Mouse (Mus musculus): ENCODE measurements around the gene Gm28374.

Gm28374 gene

DNA sequence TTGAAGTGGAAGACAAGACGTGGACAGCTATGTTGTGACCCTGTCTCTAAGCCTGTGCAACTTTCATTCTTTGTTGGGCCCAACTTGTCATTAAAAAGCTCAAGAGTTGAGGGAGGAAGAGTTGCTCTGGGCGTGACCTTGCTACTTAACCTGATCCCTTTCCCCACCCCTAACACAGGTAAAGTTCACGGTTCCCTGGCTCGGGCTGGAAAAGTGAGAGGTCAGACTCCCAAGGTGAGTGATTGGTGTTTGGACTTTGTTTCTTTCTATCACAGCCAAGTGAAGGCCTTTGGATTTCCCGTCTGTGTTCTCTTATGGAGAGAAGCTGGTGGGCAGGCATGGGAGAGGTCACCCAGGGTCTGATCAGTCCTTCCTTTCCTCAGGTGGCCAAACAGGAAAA, 23.1 kb downstream of the Gm28374 start:
- in situ Hi-C loops (cut with MboI, MseI), result no loop called here

DNA sequence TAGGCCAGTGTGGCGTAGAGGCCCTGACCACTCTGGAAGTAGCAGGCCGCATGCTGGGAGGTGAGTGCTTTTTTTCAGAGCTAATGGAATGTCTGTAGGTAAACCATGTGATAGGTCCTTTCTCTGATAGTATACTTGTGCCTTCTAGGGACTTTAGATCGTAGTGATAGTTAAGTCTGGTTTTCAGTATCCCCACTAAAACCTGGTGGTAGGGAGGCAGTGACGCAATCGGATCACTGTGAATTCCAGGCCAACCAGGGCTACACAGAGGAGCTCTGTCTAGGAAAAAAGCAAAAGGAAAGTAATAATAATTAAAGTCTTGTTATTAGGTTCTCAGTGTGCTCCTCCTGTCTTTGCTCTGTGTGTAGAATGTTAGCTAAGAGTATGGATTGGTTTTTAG, 23.5 kb downstream of the Gm28374 start:
- in situ Hi-C loops (cut with MboI, MseI), result no loop called here

DNA sequence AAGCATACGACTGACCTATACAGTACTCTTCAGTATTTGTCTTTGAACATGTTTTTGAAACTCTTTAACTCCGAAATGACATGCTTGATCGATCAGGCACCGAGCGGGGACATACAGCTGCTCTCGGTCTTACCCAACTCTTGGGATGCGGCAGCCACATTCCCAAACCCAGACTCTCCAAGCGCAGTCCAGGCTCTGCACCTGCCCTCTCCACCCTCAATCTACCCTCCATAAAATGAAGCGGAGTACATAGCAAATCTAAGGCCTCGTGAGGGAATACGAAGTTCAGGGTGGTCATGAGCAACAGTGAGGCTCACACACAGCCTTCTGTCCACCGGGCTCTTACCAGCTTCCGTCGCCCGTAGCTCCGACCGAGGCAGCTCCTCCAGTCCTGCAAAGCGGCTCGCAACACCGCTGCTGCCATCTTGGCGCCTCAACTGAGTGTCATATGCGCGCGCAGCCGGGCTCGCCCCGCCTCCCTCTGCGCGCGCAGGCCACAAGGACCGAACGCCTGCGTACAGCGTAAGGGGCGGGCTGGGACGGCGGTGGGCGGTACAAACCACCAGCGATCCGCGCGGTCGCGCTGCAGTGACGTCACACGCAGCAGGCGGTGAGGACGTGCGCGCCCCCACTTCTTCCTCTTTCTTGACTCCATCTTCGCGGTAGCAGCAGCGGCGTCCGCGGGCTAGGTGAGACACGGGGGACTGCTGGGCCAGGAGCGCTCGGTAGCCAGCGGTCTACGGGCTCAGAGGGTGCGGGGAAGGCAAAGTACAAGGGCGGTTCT, 24.6 kb downstream of the Gm28374 start, which contains the start of the genes Mrpl49 and Fau:
Mrpl49 (minus strand) TSS at position 473 of the 784 bp plus-strand sequence.
Fau (plus strand) TSS at position 532 of the 784 bp plus-strand sequence.
- in situ Hi-C loops (cut with MboI, MseI), result no loop called here

DNA sequence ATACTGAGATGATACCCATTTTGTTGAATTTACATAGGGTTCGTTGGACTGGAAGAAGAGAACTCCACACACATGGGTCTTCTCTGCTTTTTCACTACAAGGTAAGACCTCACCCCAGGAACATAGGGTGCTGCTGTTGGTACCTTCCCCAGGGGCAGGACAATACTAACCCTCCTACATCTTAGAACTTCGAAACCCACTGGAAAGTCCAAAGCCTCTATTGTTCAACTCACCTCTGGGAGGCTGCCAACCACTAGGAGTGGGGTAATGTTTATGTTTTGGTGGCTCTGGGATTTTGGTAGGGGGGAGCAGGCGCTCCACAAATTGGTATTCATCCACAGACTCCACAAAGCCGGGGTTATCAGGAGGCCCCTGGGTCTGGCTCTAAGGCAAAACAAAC, 25.4 kb downstream of the Gm28374 start:
- in situ Hi-C loops (cut with MboI, MseI), result no loop called here

DNA sequence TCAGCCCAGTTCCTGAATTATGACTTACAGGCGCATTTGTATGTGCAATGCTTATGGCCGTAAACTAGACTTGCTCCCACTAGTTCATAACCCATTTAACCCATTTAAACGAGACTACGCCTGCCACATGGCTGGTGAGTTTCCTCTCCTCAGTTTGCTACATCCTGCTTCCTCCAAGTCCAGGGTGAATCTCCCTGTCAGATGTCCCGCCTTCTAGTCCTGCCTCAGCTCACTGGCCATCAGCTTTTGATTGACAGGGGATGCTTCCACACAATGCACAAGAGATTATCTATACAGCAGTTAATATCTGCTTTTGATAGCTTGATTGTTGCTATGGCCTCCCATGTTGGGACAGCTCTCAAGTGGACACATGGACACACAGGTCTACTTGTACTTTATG, 27.8 kb downstream of the Gm28374 start:
- in situ Hi-C loops (cut with MboI, MseI), result no loop called here

DNA sequence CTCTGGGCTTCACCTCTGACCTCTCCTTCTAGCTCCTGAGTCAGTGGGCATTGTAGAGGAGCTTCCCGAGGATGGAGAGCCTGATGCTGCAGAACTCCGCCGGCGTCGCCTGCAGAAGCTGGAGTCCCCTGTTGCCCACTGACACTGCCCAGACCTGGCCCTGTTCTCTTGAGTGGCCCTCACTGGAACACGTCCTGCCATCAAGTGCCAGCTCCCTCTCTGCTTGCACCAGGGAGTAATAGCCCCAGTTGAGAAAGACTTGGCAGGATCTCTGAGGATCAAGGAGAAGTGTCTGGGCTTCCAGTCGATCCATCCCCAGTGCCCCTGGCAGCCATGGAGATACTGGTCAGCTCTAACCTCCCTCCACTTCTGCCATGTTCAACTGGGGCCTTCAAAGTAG, 29.5 kb downstream of the Gm28374 start:
- in situ Hi-C loops (cut with MboI, MseI), result no loop called here

DNA sequence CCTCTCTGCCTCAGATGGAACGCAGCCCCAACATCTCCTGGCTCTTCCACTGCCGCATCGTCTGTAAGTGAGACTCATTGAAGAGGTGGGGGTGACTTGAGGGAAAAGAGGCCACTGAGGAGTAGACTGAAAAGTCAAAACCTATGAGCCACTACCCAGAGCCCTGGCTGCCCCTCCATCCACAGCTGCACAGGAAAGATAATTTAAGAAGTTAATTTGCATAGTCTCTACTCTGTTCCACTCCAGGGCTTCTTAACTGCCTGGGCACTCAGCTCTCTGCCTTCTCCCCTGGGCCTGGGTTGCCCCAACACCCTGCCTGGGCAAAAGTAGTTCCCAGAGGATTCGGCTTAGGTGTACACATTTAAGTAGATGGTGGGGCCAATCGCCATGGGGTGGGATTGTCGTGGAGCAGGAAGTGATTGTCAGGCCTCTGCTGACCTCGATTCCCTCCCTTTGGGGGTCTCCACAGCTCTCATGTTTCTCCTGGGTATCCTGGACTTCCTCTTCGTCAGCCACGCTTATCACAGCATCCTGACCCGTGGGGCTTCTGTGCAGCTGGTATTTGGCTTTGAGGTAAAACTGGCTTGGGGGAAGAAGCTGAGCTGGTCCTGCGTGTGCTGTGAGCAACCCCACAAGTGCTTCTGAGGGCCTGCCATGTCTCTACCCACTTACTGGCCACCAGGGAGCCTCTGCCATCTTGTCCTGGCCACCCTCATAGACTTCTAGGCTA, 33.2 kb downstream of the Gm28374 start:
- in situ Hi-C loops (cut with MboI, MseI), result loop anchor here (5.0 to 10.0 kb wide), 2 partner anchors 33 to 626 kb away; partner anchors contain the start of genes Cdca5, Gm28374, Tmem262 and Zfpl1

DNA sequence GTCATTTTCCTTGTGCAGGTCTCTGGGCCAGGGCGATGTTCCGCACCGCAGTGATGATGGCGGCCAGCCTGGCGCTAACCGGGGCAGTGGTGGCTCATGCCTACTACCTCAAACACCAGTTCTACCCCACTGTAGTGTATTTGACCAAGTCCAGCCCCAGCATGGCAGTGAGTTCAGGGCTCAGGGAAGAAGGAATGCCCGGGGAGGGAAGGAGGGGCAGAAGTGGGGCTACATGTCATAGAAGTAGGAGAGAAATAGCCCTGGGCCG, 34.2 kb downstream of the Gm28374 start:
- in situ Hi-C loops (cut with MboI, MseI), result loop anchor here (5.0 to 10.0 kb wide), 2 partner anchors 34 to 627 kb away; partner anchors contain the start of genes Cdca5, Gm28374, Tmem262 and Zfpl1

DNA sequence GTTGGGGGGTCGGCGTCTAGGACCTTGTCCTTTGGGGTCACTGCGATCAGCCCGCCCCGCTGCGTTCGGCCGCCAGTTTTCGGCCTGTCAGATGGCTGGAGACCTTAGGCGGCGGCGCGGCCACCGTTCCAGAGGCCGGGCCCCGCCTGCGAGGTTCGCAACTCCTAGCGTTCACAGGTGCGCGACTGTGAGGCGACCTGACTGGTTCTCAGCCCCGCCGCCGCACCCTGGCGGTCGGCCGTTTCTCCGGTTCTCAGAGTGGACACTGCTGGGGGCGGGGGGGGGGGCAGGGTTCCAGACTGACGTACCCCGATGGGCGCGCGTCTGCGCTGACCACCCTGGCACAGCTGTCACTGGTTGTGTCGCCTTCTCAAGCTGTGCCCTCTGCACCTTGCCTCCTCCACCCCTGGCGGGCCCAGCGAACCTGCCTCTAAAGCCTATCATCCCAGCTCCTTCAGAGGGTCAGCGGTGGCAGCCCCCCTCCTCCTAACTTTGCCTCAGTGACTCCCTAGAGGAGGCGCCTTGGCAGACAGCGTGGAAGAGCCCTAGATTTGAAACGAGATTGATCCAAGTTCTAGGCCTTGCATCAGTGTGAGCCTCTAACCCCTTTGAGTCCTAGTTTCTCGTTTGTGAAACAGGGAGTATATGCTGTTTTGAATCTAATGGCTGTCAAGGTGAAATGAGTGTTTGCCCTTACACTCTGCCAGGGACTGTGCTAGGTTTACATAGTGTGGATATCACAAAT, 34.7 kb downstream of the Gm28374 start:
- in situ Hi-C loops (cut with MboI, MseI), result loop anchor here (5.0 to 10.0 kb wide), 2 partner anchors 35 to 627 kb away; partner anchors contain the start of genes Cdca5, Gm28374, Tmem262 and Zfpl1

DNA sequence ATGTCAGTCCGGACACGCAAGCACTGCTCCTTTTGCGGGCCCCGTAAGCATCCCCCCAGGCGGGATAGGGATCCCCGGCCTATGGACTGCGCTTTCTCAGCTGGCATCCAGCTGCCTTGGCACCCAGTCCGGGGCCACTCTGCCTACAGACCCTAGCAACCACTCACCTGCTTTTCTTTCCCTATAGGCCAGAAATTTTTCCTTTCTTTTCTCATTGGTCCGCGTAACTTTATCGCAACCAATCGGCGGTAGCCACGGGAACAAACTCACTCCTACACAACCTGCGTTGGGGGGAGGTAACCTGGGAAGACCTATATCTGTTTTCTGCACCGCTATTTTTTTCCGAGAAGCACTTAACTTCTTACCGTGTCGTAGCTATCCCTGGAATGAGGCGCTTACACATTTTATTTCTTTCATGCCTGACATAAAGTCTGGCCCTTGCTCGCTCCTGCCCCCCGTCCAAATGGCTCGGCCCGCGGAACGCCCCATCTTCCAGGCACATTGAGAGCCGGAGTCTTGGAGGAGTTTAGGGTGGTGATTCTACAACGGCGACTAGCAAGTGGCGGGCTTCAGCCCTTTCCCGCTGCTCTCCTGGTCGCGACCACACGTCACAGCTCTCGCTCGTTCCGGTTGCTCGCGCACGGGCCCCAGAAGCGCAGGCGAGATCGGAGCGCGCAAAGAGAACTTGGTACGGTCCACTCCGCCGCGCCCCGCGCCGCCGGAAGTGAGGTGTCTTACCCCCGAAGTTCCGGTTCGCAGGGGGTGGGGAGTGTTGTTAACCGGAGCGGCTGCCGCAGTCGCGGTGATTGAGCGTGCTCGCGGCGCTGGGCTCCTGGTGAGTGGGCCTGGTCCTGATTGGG, 35.5 kb downstream of the Gm28374 start, which contains the start of gene Syvn1:
Syvn1 (plus strand) TSS at position 283 of the 860 bp plus-strand sequence.
- in situ Hi-C loops (cut with MboI, MseI), result loop anchor here (5.0 to 10.0 kb wide), 2 partner anchors 36 to 628 kb away; partner anchors contain the start of genes Cdca5, Gm28374, Tmem262 and Zfpl1

DNA sequence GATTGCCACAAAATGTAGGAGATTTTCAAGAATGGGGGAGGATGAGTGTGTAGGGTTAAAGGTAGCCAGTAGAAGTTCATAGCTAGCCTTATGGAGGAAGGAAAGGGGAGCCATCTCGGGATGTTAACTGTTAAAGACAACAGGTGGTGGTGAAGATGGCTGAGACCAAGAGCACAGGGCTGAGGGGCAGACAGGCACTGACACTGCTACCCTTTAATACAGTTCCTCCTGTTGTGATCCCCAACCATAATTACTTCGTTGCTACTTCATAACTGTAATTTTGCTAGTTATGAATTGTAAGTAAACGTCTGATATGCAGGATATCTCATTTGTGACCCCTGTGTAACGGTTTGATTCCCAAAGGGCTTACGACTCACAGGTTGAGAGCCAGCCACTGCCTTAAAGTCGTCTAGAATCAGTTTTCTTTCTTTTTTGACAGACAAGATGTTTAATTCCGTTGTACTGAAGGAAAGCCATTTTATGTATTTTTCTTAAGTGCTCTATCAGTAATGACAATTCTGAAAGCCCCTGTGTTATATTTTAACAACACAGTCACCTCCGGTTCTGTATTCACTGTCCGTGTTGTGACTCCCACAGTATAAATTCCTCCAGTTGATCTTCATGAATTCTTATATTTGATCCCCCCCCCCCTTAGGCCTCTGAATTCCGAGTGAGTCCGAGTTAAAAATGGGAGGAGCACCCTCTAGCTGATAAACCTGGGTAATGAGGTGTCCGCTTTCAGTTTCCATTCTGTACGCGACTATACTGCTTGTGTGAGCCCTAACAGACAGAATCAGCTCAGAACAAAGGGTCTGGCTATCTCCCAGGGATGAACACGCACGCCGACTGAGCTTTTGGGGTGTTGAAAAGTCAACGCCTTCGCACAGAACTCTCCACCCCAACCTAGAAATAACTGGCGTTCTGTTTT, 36.4 kb downstream of the Gm28374 start:
- in situ Hi-C loops (cut with MboI, MseI), result loop anchor here (5.0 to 10.0 kb wide), 2 partner anchors 37 to 629 kb away; partner anchors contain the start of genes Cdca5, Gm28374, Tmem262 and Zfpl1

DNA sequence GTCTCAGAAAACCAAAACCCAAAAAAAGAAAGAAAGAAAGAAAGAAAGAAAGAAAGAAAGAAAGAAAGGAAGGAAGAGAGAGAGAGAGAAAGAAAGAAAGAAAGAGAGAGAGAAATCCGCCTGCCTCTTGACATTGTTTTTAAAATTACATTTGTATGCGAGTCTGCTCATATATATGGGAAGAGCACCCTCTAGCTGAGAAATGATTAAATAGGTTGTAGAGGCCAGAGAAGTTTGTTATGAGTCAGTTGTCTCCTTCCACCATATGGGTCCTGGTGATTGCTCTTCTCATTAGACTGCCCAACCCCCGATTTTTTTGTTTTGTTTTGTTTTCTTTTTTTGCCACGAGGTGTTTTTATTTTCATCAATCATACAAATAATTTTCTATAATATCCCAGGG, 38.0 kb downstream of the Gm28374 start:
- in situ Hi-C loops (cut with MboI, MseI), result loop anchor here (10.0 kb wide), 1 partner anchor 631 kb away; no protein-coding TSS in a partner anchor

DNA sequence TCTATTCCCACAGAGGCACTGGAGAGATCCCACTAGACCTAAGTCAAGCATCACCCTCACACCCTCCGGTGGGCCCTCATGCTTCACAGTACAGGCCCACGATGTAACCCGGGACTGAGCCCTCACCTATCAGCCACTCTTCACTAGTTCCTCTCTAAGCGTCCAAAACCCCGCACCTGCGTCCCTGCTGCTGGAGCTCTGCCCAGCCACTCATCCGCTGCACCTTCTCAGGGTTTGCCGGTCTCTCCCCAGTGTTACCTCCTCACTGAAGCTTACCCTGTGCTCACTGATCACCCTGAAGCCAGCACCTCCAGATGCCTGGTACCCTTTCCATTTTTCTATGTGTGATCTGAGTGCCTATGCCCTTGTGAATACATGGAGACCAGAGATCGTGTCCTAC, 39.8 kb downstream of the Gm28374 start:
- in situ Hi-C loops (cut with MboI, MseI), result loop anchor here (10.0 kb wide), 1 partner anchor 633 kb away; no protein-coding TSS in a partner anchor

DNA sequence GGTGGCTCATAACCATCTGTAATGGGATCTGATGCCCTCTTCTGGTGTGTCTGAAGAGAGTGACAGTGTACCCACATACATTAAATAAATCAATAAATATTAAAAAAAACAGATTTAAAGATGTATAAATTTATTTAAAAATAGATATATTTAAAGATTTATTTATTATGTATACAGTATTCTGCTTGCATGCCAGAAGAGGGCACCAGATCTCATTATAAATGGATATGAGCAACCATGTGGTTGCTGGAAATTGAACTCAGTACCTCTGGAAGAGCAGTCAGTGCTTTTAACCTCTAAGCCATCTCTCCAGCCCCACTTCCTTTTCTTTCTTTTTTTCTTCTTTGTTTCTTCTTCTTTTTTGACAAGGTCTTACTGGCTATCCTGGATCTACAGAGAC, 42.1 kb downstream of the Gm28374 start:
- in situ Hi-C loops (cut with MboI, MseI), result loop anchor here (10.0 kb wide), 1 partner anchor 635 kb away; no protein-coding TSS in a partner anchor

DNA sequence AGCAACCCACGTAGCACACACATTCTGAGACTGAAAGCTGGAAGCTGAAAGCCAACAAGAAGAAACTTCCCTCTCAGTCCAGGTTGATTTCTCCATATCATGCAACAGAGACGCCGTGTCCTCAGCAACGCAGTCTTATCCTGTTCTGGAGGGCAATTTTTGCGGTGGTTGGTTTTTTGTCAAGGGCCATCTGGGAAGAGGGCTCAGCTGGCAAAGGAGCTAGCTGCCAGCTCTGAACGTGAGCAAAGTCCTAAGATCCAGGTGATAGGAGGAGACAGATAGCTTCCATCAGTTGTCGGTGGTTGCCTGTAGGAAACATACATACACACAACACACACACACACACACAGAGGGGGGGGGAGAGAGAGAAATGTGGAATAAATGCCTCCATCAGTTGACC, 43.7 kb downstream of the Gm28374 start:
- in situ Hi-C loops (cut with MboI, MseI), result loop anchor here (5.0 to 10.0 kb wide), 2 partner anchors 94 to 284 kb away; no protein-coding TSS in a partner anchor

DNA sequence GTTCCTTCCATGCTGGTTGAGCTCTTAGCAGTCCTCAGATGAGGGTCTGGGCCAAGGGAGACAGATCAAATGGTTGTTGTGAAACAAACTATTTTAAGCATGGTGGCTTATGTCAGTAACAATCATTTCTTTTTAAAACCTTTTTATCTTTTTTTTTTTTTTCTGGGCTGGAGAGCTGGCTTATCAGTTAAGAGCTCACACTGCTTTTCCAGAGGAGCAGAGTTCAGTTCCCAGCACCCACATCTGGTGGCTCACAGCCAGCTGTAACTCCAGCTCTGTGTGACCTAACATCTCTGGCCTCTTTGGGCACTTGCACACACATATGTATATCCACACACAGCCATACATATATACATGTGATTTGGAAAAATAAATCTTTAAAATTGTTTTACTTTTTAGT, 44.4 kb downstream of the Gm28374 start:
- in situ Hi-C loops (cut with MboI, MseI), result loop anchor here (5.0 to 10.0 kb wide), 2 partner anchors 95 to 283 kb away; no protein-coding TSS in a partner anchor

DNA sequence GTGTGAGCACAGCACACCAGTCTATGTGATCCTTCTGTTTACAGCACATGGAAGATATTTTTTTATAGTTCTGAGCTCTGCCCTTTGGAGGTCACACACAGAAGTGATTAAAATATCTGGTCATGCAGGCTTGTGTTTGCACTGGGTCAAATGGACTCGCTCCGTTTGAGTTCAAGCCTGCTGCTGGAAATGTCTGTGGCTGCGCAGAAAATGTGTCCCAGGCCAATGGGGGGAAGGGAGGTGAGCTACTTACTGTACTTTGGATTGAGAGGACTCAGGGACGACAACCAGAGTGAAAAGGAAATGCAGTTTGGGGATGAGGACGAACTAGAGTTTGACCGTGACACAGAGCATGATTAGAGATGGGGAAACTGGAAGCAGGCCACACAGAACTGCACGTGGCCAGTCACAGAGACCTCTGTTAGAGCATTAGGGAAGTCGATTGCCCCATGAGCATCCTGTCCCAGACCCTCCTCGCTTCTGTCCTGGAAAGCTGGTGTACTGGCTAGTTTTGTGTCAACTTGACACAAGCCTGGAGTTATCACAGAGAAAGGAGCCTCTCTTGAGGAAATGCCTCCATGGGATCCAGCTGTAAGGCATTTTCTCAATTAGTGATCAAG, 46.0 kb downstream of the Gm28374 start:
- in situ Hi-C loops (cut with MboI, MseI), result loop anchor here (5.0 to 10.0 kb wide), 2 partner anchors 96 to 281 kb away; no protein-coding TSS in a partner anchor

DNA sequence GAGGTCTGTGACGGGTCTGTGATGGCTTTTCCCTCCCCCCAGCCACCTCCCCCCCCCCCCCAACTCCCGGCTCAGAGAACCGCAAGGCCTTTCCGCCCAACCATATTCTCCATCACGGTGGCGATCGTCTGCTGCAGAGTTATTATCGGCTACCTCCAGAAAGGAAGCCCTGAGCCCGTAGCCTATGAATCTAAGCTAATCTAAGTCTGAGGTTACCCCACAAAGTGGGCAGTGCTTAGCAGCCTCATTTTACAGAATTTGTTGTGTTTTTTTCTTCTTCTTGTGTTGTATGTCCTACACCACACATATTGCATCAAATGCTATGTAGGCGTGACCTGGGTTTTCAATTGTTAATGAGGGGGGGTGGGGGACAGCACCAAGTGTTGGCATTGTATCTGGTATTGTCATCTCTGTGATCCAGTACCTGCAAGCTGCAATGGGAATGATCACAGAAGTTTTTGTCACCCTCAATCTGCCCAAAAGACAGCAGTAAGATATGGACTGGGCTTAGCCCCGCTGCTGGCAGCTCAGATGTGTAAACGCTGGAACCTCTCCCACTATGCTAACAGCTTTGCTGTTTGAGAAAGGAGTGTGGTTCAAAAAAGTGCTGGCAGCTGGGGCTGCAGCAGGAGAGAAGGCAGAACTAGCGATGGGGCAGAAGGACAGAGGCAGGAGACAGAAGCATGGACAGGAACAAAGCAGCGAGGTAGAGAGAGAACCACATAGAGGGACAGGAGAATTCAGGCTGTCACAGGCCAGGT, 51.4 kb downstream of the Gm28374 start:
- in situ Hi-C loops (cut with MboI, MseI), result loop anchor here (10.0 kb wide), 1 partner anchor 276 kb away; no protein-coding TSS in a partner anchor

Measured in T-helper 1 cell (primary cell).